Mouse (Mus musculus): ENCODE data around the gene Zfp488.

Gene Zfp488

GRCm38 (mm10) chr14:33942222-33942621, 36.3 kb downstream of the Zfp488 start:
- DNase-seq: no peak

GRCm38 (mm10) chr14:33940739-33941138, 37.8 kb downstream of the Zfp488 start, which contains the start of gene Gdf2:
Gdf2 (plus strand) TSS chr14:33941039.
- DNase-seq: no peak

- DNase-seq: no peak
These were observed 39.4 kb downstream of the Zfp488 start for GRCm38 (mm10) chr14:33939117-33939516.

DNA sequence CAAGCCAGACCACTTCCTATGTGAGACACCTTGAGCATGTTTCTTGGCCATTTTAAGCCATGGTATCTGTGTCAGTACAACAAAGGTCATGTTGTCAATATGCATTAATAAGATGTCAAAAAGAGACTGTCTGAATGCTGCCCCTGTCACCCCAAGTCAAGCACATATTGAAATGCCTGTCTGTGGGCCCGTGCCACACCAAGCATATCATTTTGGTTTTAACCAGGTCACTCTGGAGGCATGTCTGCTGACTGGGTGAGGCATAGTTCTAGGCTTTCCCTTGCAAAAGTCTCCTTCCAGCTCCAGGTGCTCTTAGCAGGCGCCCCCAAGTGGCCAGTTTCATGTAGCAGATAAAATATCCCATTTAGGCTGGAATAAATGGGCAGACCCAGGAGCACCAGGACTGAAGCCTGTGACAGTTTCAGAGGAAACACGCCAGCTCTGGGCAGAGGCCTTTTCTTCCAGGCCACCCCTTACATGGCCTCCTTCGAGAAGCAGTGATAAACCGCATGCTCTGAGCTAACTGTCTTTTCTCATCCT, 44.7 kb downstream of the Zfp488 start:
- DNase-seq: peak; percentile 14

GRCm38 (mm10) chr14:33932935-33933703, 45.4 kb downstream of the Zfp488 start:
- peak; percentile 28 for DNase-seq

DNA sequence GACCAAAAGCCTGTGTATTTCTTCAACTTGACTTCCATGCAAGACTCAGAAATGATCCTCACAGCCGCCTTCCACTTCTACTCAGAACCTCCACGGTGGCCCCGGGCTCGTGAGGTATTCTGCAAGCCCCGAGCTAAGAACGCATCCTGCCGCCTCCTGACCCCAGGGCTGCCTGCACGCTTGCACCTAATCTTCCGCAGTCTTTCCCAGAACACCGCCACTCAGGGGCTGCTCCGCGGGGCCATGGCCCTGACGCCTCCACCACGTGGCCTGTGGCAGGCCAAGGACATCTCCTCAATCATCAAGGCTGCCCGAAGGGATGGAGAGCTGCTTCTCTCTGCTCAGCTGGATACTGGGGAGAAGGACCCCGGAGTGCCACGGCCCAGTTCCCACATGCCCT, 46.7 kb downstream of the Zfp488 start:
- DNase-seq: no peak

DNA sequence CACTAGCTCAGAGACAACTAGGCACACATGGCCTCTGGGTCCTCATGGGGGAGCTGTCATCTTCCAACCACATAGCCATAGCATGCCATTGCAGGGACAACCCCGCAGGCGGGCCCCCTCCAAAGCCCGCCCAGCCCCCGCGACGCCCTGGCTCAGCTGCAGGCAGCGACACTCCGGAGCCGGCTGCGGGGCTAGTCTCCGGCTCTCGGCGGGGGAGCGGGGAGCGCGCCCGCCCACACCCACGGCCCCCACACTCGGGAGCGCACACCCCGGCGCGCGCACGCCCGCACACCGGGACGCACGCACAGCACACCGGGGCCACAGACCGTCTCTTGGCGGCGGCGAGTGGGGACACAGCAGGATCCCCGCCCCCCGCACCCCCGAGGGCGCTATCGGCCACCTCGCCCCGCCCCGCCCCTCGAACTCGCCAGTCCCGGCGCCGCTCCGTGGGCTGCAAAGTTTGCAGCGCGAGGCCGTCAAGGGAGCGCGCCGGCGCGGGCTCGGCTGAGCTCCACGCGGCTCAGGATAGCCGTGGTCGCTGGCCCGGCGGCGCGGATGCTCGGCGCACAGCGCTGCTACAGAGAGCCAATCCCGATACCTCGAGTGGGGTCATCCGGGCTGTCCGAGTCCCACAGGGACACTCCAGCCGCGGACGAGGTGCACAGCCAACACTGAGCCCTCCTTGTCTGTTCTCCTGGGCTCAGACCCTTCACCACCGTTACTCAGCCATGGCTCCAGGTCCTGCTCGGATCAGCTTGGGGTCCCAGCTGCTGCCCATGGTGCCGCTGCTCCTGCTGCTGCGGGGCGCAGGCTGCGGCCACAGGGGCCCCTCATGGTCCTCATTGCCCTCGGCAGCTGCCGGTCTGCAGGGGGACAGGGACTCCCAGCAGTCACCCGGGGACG, 55.1 kb downstream of the Zfp488 start, which contains the start of gene Gdf10:
Gene Gdf10 (plus strand): TSS at position 420 of the 903 bp plus-strand sequence.
- DNase-seq: no peak

GRCm38 (mm10) chr14:33922771-33923167, 55.8 kb downstream of the Zfp488 start:
- no peak for DNase-seq

- no peak for DNase-seq
These were observed 57.6 kb downstream of the Zfp488 start for GRCm38 (mm10) chr14:33920727-33921559.
